Mouse (Mus musculus): ENCODE data around the gene Aamdc. TPM values are rescaled to one million over a fixed set of nuclear protein-coding genes. Genes with fewer than 3 reads are reported as not detected.

The Aamdc gene
- polyA plus RNA-seq, 1 experiment, result 39.7 TPM

DNA sequence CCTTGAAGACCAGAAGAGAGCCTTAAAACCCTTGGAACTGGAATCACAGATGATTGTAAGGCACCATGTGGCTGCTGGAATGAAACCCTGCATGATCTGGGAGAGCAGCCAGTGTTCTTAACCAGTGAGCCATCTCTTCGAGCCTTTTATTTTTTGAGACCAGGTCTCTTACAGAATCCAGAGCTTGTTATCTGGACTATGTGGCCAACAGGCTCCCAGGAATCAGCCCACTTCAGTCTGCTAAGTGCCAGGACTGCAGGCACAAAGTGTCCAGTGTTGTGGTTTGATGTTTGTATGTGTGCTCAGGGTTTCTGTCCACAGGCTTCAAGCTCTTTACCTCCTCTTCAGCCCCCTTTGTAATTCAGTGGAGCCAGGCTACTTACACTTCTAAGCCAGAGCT is 64.5 kb downstream of the Aamdc start:
- WGBS, result 87% methylated on average over 1 of the region's 1 CpGs
- H3K4me3 ChIP-seq (ENCODE audit: low read depth, low read length), result no peak overlapping the region
- H3K4me1 ChIP-seq (ENCODE audit: control insufficient read depth, insufficient read depth, insufficient read length, low read length), result no peaks in the 10 kb centered on the region
- no peak for TF ChIP-seq POLR2A (IDR thresholded peaks at IDR 0.05; ENCODE audit: low read depth, low read length)
- TF ChIP-seq CTCF (IDR thresholded peaks at IDR 0.05; ENCODE audit: extremely low read depth, insufficient read length, insufficient replicate concordance, low read depth, low read length), result no peak
- no peaks in the 10 kb centered on the region for H3K27me3 ChIP-seq (ENCODE audit: control insufficient read depth, insufficient read depth, low read length)
- no peak overlapping the region for H3K27ac ChIP-seq (ENCODE audit: insufficient read depth, low read depth, low read length)
- H3K36me3 ChIP-seq (ENCODE audit: control insufficient read depth, insufficient read depth, low read length), result peaks cover 53% of the 10 kb centered on the region

DNA sequence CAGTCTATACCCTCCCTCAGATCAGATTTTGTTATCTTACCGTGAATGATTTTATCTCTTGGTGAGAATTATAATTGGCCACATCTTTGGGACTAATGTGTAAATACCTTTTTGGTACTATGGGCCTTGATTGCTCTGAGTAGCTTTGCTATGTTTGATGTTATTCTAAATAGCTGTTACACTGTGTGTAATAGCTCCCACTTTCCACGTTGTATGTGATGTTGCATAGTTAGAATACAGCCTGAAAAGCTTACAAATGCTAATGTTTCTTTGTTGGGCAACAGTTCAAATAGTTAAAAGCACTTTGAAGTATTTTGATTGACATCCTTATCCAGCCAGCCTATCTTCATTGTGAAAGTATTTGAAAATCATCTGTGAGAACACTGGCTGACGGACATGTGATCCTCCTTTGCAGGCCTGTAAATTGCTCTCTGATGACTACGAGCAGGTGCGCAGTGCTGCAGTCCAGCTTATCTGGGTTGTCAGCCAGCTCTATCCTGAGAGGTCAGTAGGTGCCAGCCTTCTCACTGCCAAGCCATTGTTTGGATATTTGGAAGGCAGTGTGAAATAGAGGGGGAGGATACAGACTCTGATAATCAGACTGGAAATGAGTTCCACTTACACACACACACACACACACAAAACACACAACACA is 78.6 kb downstream of the Aamdc start:
- H3K36me3 ChIP-seq (ENCODE audit: control insufficient read depth, insufficient read depth, low read length), result peaks cover 14% of the 10 kb centered on the region
- no peaks in the 10 kb centered on the region for H3K27me3 ChIP-seq (ENCODE audit: control insufficient read depth, insufficient read depth, low read length)
- WGBS, result 35% methylated on average over 5 of the region's 5 CpGs
- TF ChIP-seq CTCF (IDR thresholded peaks at IDR 0.05; ENCODE audit: extremely low read depth, insufficient read length, insufficient replicate concordance, low read depth, low read length) (no peak), POLR2A (IDR thresholded peaks at IDR 0.05; ENCODE audit: low read depth, low read length) (no peak)
- no peaks in the 10 kb centered on the region for H3K4me1 ChIP-seq (ENCODE audit: control insufficient read depth, insufficient read depth, insufficient read length, low read length)
- H3K27ac ChIP-seq (ENCODE audit: insufficient read depth, low read depth, low read length), result no peak overlapping the region
- H3K4me3 ChIP-seq (ENCODE audit: low read depth, low read length), result no peak overlapping the region

Other genes with a start within 250 kb of the Aamdc start
- gene Usp35, start 247.5 kb downstream of the Aamdc start, polyA plus RNA-seq (2012; rRNA removed), result 2.9 and 14.6 TPM in 2 replicates
- gene Kctd21, start 247.2 kb downstream of the Aamdc start, polyA plus RNA-seq (2012; rRNA removed), result 2.8 and 7.3 TPM in 2 replicates
- 3.7 and 6.4 TPM in 2 replicates for gene Alg8, start 207.9 kb downstream of the Aamdc start, polyA plus RNA-seq (2012; rRNA removed)
- 58.2 and 89.7 TPM in 2 replicates for gene Ndufc2, start 179.5 kb downstream of the Aamdc start, polyA plus RNA-seq (2012; rRNA removed)
- gene Thrsp, start 161.8 kb downstream of the Aamdc start, polyA plus RNA-seq (2012; rRNA removed), result 2.8 and 4.2 TPM in 2 replicates
- 2.6 and 6.2 TPM in 2 replicates for gene Kctd14, start 128.2 kb downstream of the Aamdc start, polyA plus RNA-seq (2012; rRNA removed)
- gene Ints4, start 98.5 kb downstream of the Aamdc start, polyA plus RNA-seq (2012; rRNA removed), result 27.2 and 42.1 TPM in 2 replicates
- gene Rsf1, start 392 bp upstream of the Aamdc start, polyA plus RNA-seq (2012; rRNA removed), result 0.25 and 0.93 TPM in 2 replicates
- 8.6 and 9.9 TPM in 2 replicates for gene Clns1a, start 117.1 kb upstream of the Aamdc start, polyA plus RNA-seq (2012; rRNA removed)
- gene Aqp11, start 158.8 kb upstream of the Aamdc start, polyA plus RNA-seq (2012; rRNA removed), result 34.4 and 88.3 TPM in 2 replicates
- 20.8 and 56.4 TPM in 2 replicates for gene Pak1, start 209.0 kb upstream of the Aamdc start, polyA plus RNA-seq (2012; rRNA removed)